Mouse (Mus musculus): ENCODE measurements around the gene Klk11. TPM values are rescaled to one million over a fixed set of nuclear protein-coding genes. Genes with fewer than 3 reads are reported as not detected.

The Klk11 gene
- total and polyA plus RNA-seq, 3 experiments, result not detected

GRCm38 (mm10) chr7:43816746-43817145 is 42.3 kb downstream of the Klk11 start:
- H3K9me3 ChIP-seq (replicated peaks; ENCODE audit: insufficient read depth, low read length), result no peaks in the 10 kb centered on the region

GRCm38 (mm10) chr7:43821581-43821980 is 47.2 kb downstream of the Klk11 start:
- H3K9ac ChIP-seq (ENCODE audit: control insufficient read depth, low read depth, low read length, poor library complexity, severe bottlenecking), result no peak overlapping the region
- H3K27me3 ChIP-seq (ENCODE audit: control insufficient read depth in 1 of 2, insufficient read depth in 2 of 2, low read length in 2 of 2), result no peaks in the 10 kb centered on the region
- H3K4me3 ChIP-seq (ENCODE audit: control insufficient read depth in 1 of 2, insufficient read depth in 1 of 2, low read depth in 2 of 2, low read length in 2 of 2), result no peak overlapping the region
- TF ChIP-seq ZNF384 (IDR thresholded peaks at IDR 0.05; ENCODE audit: low read depth, low read length) (no peak), POLR2AphosphoS2 (IDR thresholded peaks at IDR 0.05; ENCODE audit: low read length) (no peak), BHLHE40 (IDR thresholded peaks at IDR 0.05; ENCODE audit: borderline replicate concordance, low read depth, low read length) (no peak), TCF12 (IDR thresholded peaks at IDR 0.05; ENCODE audit: low read depth, low read length) (no peak), ZC3H11A (IDR thresholded peaks at IDR 0.05; ENCODE audit: low read depth, low read length) (no peak), MXI1 (IDR thresholded peaks at IDR 0.05; ENCODE audit: low read depth, low read length) (no peak), CHD1 (IDR thresholded peaks at IDR 0.05; ENCODE audit: low read depth, low read length) (no peak), ETS1 (IDR thresholded peaks at IDR 0.05; ENCODE audit: low read depth, low read length) (no peak), ZMIZ1 (IDR thresholded peaks at IDR 0.05; ENCODE audit: low read depth, low read length) (no peak), NRF1 (IDR thresholded peaks at IDR 0.05; ENCODE audit: insufficient read depth, low read depth, low read length, poor library complexity, severe bottlenecking) (no peak)
- no peaks in the 10 kb centered on the region for H3K79me2 ChIP-seq (ENCODE audit: control insufficient read depth, insufficient read depth, low read length, poor library complexity)
- H3K36me3 ChIP-seq (ENCODE audit: control insufficient read depth in 1 of 2, insufficient read depth in 2 of 2, low read length in 2 of 2), result no peaks in the 10 kb centered on the region
- DNase-seq (ENCODE audit: low read depth, low spot score), result no peak
- H3K27ac ChIP-seq (ENCODE audit: control insufficient read depth, low read depth, low read length), result no peak overlapping the region
- no peaks in the 10 kb centered on the region for H3K4me1 ChIP-seq (ENCODE audit: control insufficient read depth in 1 of 2, insufficient read depth in 2 of 2, low read length in 2 of 2)
- H3K9me3 ChIP-seq (replicated peaks; ENCODE audit: insufficient read depth, low read length), result no peaks in the 10 kb centered on the region

More at GRCm38 (mm10) chr7:43816746-43817145, 42.3 kb downstream of the Klk11 start:
- DNase-seq (ENCODE audit: low read depth, low spot score), result no peak
- Histone ChIP-seq H3K36me3 (ENCODE audit: control insufficient read depth in 1 of 2, insufficient read depth in 2 of 2, low read length in 2 of 2) (no peaks in the 10 kb centered on the region), H3K27me3 (ENCODE audit: control insufficient read depth in 1 of 2, insufficient read depth in 2 of 2, low read length in 2 of 2) (no peaks in the 10 kb centered on the region), H3K27ac (ENCODE audit: control insufficient read depth, low read depth, low read length) (no peak overlapping the region), H3K4me3 (ENCODE audit: control insufficient read depth in 1 of 2, insufficient read depth in 1 of 2, low read depth in 2 of 2, low read length in 2 of 2) (no peak overlapping the region), H3K79me2 (ENCODE audit: control insufficient read depth, insufficient read depth, low read length, poor library complexity) (no peaks in the 10 kb centered on the region), H3K4me1 (ENCODE audit: control insufficient read depth in 1 of 2, insufficient read depth in 2 of 2, low read length in 2 of 2) (no peaks in the 10 kb centered on the region), H3K9ac (ENCODE audit: control insufficient read depth, low read depth, low read length, poor library complexity, severe bottlenecking) (no peak overlapping the region)
- TF ChIP-seq ZC3H11A (IDR thresholded peaks at IDR 0.05; ENCODE audit: low read depth, low read length) (no peak), RAD21 (IDR thresholded peaks at IDR 0.05; ENCODE audit: low read depth, low read length) (no peak), SMC3 (IDR thresholded peaks at IDR 0.05; ENCODE audit: low read depth, low read length) (no peak), HCFC1 (IDR thresholded peaks at IDR 0.05; ENCODE audit: low read depth, low read length) (no peak), POLR2AphosphoS2 (IDR thresholded peaks at IDR 0.05; ENCODE audit: low read length) (no peak), POLR2A (IDR thresholded peaks at IDR 0.05; ENCODE audit: control insufficient read depth in 1 of 2, insufficient read depth in 1 of 2, low read depth in 1 of 2, low read length in 2 of 2, poor library complexity in 1 of 2) (no peak), MYB (IDR thresholded peaks at IDR 0.05; ENCODE audit: low read depth, low read length) (no peak), KAT2A (conservative IDR thresholded peaks at IDR 0.05; ENCODE audit: low read depth, low read length) (no peak), POLR2AphosphoS5 (IDR thresholded peaks at IDR 0.05; ENCODE audit: borderline replicate concordance, low read depth, low read length) (no peak), MAFK (IDR thresholded peaks at IDR 0.05; ENCODE audit: borderline replicate concordance, low read depth, low read length) (no peak), EP300 (IDR thresholded peaks at IDR 0.05; ENCODE audit: low read depth in 1 of 2, low read length in 2 of 2) (no peak)
